Mouse (Mus musculus): Measurements from ENCODE around the gene Dhx30.
"Not testable (repeated sequence)": the region's sequence is repeated elsewhere in the genome, so short reads cannot be mapped to it uniquely, and the experiment has no call there.

The Dhx30 gene

DNA sequence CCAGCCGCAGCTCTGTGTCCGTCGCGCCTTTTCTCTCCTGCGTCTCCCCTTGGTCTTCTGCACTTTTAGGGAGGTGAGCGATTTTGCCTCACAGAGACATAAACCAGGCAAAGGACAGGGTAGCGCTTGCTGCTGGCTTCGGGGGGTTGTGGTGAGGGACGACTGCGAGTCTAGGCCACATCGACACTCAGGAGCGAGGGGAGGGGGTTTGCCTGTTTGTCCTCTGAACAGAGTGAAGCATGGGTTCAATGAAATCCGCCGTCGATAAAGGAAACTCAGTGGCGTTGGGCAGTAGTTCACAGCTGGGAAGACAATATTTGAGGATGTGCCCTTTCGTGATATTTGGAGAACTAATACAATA lies at the start of gene Dhx30:
Gene Dhx30, minus strand, starts transcription at position 52 of the 361 bp plus-strand sequence.
- DNase-seq = no peak

DNA sequence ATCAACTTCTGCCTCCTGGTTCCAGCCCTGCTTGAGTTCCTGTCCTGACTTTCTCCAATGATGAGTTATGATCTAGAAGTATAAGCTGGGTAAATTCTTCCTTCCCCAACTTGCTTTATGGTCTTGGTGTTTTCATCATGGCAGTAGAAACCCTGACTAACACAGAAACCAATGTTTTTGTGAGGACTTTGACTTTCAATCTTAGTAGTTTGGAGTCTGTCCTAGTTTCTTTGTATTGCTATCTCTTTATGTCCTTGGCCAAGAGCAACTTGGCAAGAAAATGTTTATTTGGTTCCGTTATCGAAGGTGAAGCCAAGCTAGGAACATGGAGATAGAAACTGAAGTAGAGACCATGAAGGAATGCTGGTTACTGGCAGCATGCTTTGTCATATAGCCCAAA lies 45.4 kb upstream of the Dhx30 start:
- no peak for DNase-seq

DNA sequence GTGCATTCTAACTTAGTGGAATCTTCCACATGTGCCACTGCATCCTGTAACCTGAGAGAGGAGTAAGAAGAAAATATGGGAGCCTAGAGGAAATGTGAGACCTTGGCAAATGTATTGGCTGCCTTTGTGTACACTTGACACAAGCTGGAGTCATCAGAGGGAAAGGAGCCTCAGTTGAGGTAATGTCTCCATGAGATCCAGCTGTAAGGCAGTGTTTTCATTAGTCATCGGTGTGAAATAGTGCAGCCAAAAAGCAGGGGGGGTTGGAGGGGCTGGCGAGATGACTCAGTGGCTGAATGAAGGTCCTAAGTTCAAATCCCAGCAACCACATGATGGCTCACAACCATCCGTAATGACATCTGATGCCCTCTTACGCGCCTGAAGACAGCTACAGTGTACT lies 44.8 kb upstream of the Dhx30 start:
- DNase-seq = no peak

DNA sequence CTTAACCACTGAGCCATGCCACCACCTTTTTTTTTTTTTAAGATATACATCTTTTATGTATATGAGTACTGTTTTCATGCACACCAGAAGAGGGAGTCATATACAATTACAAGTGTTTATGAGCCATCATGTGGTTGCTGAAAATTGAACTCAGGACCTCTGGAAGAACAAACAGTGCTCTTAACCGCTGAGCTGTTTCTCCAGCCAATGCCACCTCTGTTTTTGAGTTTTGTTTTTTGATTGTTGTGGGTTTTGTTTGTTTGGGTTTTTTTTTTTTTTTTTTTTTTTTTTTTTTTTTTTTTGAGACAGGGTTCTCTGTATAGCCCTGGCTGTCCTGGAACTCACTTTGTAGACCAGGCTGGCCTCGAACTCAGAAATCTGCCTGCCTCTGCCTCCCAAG lies 42.9 kb upstream of the Dhx30 start:
- not testable (repeated sequence) for DNase-seq

DNA sequence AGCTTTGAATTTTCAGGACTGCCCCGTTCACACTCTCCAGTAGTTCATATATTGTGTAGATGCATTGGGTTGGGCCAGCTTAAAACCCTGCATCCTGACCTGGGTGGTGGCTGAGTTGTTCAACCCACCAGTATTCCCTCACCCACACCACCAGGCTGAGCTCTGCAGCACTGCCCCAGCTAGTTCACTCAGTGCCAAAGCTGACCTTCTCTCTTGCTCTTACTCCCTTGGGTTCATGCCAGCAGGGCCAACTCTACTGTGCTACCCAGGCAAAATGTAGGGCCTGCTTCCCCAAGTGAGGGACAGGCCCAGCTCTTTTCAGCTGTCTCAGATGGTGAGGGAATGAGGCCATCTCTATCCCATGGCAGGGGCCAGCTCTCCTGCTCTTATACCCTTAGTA lies 41.4 kb upstream of the Dhx30 start:
- DNase-seq = no peak

DNA sequence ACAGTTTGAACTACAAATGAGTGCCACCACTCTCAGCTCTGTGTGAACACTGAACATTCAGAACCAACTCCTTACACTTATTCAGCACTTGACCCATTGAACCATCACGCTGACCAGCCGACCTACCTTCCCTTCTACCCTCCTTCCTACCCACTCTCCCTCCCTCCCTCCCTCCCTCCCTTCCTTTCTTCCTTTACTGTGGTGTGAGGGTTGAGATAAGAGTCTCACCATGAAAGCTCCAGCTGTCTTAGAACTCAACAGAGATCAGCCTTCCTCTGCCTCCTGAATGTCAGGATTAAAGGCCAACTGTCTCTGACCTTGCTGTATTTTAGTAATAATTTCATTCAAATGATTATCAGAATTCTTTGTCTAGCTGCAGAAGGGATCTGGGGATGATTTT lies 31.0 kb upstream of the Dhx30 start:
- no peak for DNase-seq

DNA sequence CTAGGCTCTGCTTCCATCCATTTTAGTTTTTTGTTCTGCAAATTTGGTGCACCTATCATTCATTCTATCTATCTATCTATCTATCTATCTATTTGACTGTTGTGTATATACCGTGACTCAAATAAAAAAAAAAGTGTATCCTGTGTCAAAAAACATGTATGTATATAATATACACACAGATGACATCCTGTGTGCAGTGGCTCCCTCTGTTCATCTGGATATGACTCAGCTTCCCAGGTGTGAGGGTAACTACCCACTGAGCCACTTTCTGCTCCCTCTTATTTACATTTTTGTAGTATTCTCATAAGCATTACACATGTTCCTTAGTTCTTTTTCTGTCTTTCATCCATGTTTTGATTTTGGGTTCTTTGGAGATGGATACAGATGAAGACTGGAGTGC lies 24.5 kb upstream of the Dhx30 start:
- no peak for DNase-seq

DNA sequence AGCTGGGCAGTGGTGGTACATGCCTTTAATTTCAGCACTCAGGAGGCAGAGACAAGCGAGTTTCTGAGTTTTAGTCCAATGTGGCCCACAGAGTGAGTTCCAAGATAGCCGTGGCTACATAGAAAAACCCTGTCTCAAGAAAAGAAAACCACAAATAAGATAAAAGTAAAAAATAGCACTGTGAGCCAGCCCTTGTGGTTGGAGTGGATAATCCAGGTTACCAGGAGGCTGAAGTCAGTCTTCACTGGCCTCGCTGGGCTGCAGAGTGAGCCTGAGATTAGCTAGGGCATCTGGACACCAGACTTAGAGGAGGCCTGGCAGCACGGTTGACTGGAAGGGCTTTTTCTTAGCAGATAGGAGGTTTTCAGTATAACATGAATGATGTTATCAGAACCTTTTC lies 21.5 kb upstream of the Dhx30 start:
- DNase-seq = no peak

DNA sequence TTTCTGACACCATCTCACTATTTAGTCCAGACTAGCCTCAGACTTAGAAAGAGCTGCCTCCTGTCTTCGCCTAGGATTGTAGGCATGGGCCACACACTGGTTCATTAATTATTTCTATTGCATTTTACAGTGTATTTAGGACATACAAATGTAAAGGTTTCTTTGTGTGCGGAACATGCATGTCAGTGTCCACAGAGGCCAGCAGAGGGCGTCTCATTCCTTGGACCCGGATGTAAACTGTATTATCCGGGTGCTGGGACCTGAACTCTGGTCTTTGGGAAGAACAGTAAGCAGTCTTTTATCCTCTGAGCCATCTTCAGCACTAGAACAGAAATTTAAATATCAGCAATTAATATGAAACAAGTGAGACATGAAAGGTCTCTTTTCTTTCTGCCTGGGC lies 16.5 kb upstream of the Dhx30 start:
- DNase-seq = no peak

DNA sequence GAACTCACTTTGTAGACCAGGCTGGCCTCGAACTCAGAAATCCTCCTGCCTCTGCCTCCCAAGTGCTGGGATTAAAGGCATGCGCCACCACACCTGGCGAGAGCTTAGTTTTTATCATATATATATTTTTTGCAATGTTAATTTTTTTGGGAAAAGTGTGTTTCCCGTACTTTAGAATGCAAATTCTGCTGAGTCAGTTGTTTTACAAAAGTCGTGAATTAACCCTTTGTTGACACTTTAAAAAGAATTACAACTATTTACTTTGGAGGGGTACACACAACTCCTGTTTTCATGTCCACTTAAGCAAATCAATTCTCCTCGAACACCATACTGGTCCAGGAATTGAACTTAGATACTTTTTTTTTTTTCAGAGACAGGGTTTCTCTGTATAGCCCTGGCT lies 15.3 kb upstream of the Dhx30 start:
- DNase-seq = no peak

DNA sequence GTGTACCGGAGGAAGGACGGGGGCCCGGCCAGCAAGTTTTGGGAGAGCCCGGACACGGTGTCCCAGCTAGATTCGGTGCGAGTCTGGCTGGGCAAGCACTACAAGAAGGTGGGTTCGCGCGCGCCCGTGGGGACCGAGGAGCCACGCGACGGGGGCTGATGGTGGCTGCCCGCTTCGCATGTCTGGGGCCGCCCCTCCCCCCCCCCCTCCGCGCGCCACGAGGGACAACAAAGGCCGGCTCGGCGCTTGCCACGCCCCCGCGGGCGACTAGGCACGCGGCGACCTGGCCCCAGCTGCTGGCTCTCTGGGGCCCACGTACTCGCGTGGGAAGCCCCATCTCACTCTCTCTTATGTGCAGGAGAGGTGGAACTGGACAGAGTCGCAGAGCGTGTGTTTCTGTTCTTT lies 14.6 kb upstream of the Dhx30 start:
- DNase-seq = no peak

DNA sequence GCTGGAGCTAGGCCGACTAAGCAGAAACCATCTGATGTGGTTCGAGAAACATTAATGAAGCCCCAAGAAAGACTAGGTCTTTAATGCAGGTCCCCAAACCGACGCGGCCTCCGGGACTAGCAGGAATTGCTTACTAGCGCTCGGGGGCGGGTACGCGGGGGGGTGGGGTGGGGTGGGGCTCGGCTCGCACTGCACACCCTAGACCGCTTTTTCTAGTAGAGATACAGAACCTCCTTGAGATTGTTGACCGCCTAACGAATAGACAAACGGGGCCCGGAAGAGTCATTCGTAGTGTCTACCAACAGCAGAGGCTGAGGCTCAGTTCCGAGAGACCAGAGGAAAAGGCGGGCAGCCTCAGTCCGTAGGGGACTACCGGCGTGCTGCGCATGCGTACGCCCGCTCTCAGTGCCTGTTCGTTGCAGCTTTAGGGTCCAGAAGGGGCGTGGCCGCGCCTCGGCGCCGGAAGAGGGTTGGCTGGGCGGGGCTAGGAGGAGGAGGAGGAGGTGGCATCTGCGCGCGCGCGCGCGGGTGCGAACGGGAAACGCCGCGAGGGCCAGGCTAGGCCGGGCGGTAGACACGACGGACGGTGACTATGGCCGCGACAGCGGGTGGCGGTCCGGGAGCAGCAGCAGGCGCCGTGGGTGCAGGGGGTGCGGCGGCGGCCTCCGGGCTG lies 14.0 kb upstream of the Dhx30 start:
- peak; percentile 99 for DNase-seq

DNA sequence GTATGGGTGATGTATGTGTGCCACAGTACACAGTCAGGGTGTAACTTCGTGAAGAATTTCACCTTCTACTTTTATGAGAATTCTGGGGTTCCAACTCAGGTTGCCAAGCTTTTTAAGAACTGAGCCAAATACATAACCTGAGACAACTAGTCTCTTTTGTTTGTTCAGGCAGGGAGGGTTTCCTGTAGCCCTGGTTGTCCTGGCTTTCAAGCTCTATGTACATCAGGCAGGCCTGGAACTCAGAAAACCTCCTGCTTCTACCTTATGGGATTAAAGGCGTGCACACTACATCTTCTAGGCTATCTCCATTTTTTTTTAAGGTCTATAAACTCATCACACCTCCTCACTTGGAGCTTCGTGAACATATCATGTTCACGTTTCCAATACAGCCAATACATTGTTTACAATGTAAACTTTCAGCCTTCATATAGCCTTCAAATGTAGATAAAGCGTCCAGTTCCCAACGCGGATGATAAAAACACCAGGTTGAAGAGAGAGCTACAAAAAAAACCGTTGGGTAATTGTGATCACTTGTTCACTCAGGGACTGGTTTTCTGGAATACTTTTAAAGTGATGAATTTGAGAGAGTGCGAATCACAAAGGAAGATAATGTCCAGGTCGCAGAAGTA lies 13.4 kb upstream of the Dhx30 start:
- no peak for DNase-seq

DNA sequence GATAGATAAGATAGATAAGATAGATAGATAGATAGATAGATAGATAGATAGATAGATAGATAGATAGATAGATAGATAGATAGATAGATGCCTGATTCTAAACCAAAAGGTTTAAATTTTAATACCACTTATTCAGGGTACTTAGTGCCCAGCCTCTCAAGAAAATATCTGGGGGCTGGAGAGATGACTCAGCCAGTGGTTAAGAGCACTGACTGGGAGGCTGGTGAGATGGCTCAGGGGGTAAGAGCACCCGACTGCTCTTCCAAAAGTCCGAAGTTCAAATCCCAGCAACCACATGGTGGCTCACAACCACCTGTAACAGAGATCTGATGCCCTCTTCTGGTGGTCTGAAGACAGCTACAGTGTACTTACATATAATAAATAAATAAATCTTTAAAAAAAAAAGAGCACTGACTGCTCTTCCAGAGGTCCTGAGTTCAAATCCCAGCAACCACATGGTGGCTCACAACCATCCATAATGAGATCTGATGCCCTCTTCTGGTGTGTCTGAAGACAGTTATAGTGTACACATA lies 6.4 kb upstream of the Dhx30 start:
- DNase-seq = not testable (repeated sequence)

DNA sequence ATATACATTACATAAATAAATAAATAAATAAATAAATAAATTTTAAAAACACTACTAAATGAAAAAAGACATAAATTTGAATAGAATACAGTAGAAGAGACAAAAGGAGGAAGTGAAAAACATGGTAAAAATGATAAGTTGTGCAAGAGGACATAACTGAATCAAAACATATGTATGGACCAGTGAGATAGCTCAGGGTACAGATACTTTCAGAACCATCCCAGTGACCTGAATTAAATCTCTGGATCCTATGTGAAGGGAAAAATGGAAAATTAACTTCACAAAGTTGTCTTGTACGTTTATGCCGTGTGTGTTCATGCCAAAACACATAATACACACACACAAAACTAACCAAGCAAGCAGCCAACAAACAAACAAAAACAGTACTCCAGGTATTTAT lies 5.7 kb upstream of the Dhx30 start:
- DNase-seq = no peak

DNA sequence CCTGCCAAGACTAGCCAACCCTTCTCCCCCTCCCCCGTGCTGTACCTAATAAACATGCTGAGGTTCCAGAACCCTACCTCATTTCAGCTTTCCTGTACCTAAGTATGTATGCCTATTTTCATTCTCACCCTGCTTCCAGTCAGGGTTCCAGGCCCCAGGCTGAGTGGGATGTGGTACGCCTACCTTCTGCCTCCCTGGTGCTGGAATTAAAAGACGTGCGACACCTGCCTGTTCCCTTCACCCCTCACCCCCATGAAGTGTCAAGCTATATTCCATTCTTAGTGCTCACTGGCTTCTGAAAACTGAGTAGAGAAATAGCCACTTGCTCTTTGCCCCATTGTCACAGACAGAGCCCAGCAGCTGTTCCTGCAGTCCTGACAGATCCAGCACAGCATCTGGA lies 3.8 kb upstream of the Dhx30 start:
- no peak for DNase-seq

DNA sequence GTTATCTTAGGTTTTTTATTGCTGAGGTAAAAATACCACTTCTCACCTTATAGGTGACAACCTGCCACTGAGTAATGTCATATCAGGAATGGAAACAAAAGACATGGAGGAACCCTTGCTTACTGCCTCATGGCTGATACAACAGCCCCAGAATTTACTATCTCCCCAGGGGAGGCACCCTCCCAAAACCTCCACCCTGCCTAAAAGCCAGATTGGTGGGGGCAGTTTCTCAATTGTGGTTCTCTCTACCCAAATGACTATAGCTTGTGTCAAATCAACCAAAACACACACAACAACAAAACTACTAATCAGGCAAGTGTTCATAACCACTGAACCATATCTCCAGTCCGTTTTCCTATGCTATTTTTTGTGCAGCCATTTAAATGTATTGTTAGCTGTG lies 619 bp upstream of the Dhx30 start:
- no peak for DNase-seq

DNA sequence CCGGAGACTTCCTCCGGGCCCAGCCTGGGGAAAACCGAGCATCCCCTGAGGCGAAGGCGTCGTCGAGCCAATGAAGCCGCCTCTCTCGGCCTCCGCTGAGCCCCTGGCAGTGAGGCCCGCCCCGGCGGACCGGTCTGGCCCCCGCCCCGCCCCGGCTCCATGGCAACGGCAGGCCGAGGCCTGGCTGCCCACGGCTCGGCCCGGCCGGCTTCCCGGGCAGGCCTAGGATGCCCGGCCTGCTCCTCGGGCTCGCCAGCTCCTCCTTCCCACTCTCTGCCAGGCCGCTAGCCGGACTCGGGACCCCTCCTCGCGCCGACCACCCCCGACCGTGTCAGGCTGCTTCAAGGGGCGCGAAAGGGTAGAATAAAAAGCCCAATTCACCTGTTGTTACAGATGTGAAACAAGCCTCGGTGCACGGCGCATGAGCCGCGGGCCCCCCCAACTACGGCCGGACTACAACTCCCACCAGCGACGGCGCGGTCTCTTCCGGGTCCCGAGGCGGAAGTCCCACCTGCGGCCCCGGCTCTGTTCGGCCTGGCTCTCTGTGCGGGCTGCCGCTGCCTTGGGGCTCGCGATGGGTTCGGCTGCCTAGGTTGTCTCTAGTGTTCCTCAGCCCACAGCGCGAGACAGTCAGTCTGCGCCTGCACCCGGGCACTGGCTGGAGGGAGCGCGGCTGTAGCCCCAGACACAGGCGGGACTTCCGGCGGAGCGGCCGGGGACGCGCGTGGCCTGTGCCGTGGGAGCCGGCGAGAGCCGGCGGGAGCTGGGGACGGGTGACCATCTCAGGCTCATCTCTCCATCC lies 452 bp downstream of the Dhx30 start, which contains the start of gene Smarcc1:
Gene Smarcc1, plus strand, starts transcription at position 732 of the 802 bp plus-strand sequence.
- peak; percentile 85 for DNase-seq

DNA sequence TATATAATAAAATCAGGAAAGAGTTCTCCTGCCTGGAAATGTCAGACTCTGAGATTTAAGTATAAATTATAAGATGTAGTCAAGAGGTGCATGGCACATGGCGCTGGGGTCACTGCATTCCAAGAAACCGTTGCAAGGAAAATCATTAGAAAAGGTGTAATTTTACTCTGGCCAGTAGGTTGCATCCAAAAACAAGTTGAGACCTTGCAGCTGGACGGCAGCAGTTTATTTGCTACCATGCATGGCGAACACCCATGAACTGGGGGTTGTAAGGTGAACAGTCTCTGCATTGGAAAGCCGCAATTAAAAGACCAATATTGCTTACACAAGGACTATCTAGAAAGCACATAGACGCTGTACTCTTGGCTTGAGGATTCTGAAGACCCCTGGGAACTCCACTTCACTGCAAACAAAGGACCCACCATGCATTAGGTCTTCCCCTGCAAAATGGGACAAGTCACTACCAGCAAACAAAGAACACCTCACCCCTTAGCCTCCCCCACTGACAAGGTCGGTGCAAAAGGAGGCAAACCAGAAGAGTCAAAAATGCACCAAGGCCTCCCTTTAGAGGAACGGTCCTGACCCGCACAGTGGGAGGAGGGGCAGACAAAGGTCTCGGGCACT lies 1.2 kb downstream of the Dhx30 start:
- no peak for DNase-seq

DNA sequence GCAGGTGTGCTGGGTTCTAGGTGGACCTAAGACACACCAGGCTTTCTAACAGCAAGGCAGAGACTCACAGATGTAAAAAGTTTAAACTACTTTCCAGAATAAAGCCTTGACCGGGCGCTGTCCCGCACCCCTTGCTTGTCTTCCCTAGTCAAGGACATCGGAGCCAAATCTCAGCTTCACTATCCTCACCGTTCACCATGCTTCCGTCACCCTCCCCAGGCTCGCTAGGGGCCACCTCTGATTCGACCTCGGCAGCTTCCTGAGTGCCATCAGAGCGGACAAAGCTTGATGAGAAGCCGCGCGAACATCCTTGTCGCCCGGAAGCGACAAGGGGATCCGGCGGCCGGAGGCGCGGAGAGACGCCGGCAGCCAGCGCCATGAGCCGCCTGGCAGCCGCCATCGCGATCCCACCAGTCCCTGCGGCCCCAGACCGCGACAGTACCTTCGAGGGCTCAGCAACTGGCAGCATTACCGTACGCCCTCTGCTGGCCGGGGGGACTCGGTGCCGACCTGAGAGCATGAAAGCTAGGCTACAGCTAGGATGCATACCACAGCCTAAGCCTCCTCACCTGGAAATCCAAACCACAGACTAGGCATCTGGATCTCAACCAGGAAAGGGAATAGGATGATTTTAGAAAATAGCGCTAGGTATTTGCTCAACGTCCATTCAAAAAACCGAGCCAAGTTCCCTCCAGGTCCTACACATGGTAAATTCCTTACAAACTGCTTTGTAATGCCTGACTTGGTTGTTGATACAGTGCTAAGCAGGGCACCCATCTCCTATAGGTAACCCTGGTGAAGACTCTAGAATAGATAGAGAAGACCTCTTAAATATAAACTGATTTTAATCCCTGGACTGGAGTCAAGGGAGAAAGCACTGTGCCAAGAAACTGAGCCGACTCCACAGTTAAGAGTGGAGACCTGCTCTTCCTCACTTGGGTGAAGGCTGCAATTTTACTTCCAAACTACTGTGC lies 16.7 kb downstream of the Dhx30 start:
- peak; percentile 98 for DNase-seq

DNA sequence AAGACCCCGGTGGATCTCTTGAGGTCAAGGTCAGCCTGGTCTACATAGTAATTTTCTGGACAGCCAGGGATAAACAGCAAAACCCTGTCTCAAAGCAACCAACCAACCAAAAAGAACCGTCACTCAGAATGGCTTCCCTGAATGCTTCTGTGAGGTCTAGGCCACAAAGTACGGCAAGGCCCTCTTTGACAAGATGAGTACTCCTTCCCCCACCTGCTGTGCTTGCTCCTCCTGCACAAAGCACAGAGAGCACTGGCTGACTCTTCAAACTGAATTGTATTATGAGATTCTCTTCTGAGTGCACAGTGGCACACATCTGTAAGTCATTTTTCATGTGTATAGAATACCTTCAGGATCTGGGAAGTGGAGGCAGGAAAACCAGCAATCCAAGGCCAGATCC lies 19.8 kb downstream of the Dhx30 start:
- DNase-seq = no peak

DNA sequence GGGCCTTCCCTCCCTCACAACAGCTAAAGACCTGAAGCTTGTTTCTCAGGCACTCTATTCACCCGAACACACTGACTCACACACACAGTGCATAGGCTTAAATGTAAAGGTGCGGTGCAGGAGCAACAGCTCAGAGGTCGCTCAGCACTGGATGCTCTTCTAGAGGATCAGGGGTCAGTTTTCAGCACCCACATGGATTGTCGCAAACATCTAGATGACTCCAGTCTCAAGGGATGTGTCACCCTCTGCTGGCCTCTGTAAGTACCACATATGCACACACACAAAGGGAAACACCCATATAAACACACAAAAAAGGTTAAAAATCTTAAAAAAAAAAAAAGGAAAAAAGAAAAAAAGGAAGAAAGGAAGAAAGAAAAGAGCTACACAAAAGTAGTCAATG lies 22.9 kb downstream of the Dhx30 start:
- no peak for DNase-seq

Measured in right cerebral cortex, postnatal 4 days (tissue).